Mouse (Mus musculus): ENCODE data around the gene Ccdc103. TPM values are rescaled to one million over a fixed set of nuclear protein-coding genes. Genes with fewer than 3 reads are reported as not detected.

Ccdc103 gene
- not detected in 2 replicates for polyA plus RNA-seq (2012; rRNA removed)

GRCm38 (mm10) chr11:102880585-102881313, at the start of gene Ccdc103, which contains the start of gene Eftud2:
TSS of gene Ccdc103 (plus strand) at chr11:102881204.
TSS of gene Eftud2 (minus strand) at chr11:102880985.
- peak; percentile 68 for TF ChIP-seq POLR2A (IDR thresholded peaks at IDR 0.05; ENCODE audit: low read depth, low read length)
- no peak for TF ChIP-seq CTCF (IDR thresholded peaks at IDR 0.05; ENCODE audit: extremely low read depth, insufficient read length, insufficient replicate concordance, low read depth, low read length)
- Histone ChIP-seq H3K4me3 (ENCODE audit: low read depth, low read length) (peak within 1 kb of the TSS; percentile 85), H3K27me3 (ENCODE audit: control insufficient read depth, insufficient read depth, low read length) (no peaks in the 10 kb centered on the region), H3K27ac (ENCODE audit: insufficient read depth, low read depth, low read length) (peak within 1 kb of the TSS; percentile 89), H3K36me3 (ENCODE audit: control insufficient read depth, insufficient read depth, low read length) (peaks cover 10% of the 10 kb centered on the region), H3K4me1 (ENCODE audit: control insufficient read depth, insufficient read depth, insufficient read length, low read length) (peaks cover 10% of the 10 kb centered on the region; the same call in 1 of the 2 replicates)
- WGBS: under 1% methylated on average over 62 of the region's 62 CpGs

DNA sequence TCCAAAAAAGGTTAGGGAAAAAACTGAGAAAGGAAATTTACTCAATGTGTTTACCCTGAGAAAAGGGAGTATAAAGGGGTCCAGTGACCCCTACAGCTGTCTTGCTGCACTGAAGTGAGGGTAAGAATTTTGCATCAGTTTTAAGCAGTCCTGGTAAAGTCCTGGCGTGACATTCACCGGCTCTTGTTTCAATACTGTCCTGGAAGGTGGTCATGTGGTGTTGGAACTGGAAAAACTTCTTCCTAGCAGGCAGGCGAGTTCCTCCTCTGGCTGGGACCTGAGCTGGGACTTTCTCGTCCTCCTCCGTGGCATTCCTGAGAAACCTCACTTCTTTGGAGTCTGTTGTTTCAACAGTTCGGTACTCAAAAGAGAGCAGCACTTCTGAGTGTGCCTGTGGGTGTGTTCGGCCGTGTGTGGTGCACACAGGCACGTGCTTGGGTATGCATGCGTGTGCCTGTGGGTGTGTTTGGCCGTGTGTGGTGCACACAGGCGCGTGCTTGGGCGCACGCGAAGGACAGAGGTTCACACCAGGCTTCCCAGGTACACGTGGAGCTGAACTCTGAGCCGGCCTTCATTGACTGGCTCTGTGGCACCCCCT, 48.2 kb upstream of the Ccdc103 start:
- Histone ChIP-seq H3K4me3 (ENCODE audit: low read depth, low read length) (no peak overlapping the region), H3K27ac (ENCODE audit: insufficient read depth, low read depth, low read length) (no peak overlapping the region), H3K36me3 (ENCODE audit: control insufficient read depth, insufficient read depth, low read length) (peaks cover 5% of the 10 kb centered on the region; the same call in 1 of the 2 replicates), H3K27me3 (ENCODE audit: control insufficient read depth, insufficient read depth, low read length) (0 out of 2 replicates have a peak, but pooled peaks cover 4% of the 10 kb centered on the region), H3K4me1 (ENCODE audit: control insufficient read depth, insufficient read depth, insufficient read length, low read length) (no peaks in the 10 kb centered on the region; the same call in 1 of the 2 replicates)
- WGBS: 49% methylated on average over 18 of the region's 18 CpGs
- no peak for TF ChIP-seq POLR2A (IDR thresholded peaks at IDR 0.05; ENCODE audit: low read depth, low read length)
- TF ChIP-seq CTCF (IDR thresholded peaks at IDR 0.05; ENCODE audit: extremely low read depth, insufficient read length, insufficient replicate concordance, low read depth, low read length): no peak

DNA sequence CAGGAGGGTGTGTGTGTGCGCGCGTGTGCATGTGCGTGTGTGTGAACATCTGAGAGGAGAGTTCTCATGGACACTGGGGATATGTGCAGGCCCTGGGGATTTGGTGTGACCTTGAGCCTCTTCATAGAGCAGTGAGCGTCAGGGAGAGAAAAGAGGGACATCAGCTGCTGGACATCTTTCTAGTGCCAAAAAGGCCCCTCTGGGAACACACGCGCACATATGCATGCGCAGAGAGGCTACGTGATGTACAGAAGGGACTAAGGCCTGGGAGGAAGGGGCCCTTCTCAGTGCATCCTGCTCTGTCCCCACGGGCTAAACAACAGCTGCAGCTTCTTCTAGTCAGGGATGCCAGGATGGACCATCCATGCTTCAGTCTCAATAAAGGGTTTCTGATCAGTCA, 46.8 kb upstream of the Ccdc103 start:
- TF ChIP-seq CTCF (IDR thresholded peaks at IDR 0.05; ENCODE audit: extremely low read depth, insufficient read length, insufficient replicate concordance, low read depth, low read length): no peak
- TF ChIP-seq POLR2A (IDR thresholded peaks at IDR 0.05; ENCODE audit: low read depth, low read length): no peak
- no peak overlapping the region for H3K4me3 ChIP-seq (ENCODE audit: low read depth, low read length)
- 85% methylated on average over 10 of the region's 10 CpGs for WGBS
- peaks cover 17% of the 10 kb centered on the region for H3K36me3 ChIP-seq (ENCODE audit: control insufficient read depth, insufficient read depth, low read length)
- no peaks in the 10 kb centered on the region; the same call in 1 of the 2 replicates for H3K4me1 ChIP-seq (ENCODE audit: control insufficient read depth, insufficient read depth, insufficient read length, low read length)
- 0 out of 2 replicates have a peak, but pooled peaks cover 4% of the 10 kb centered on the region for H3K27me3 ChIP-seq (ENCODE audit: control insufficient read depth, insufficient read depth, low read length)
- no peak overlapping the region for H3K27ac ChIP-seq (ENCODE audit: insufficient read depth, low read depth, low read length)

DNA sequence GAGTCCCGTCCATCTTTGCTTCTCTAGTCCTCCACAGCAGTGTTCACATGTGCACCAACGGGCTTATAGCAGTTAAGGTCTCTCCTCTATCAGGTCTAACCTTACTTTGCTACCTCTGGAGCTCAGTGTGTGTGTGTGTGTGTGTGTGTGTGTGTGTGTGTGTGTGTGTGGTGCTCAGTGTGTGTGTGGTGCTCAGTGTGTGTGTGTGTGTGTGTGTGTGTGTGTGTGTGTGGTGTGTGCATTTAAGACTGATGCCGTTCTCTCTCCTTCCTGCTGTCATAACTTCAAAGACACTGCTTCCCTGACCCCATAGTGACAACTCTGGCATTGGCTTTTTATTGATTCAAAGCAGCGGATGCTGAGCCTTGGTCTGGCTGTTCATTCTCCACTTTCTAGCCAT, 45.5 kb upstream of the Ccdc103 start, which contains the start of gene Higd1b:
Gene Higd1b (plus strand): TSS at position 301 of the 400 bp plus-strand sequence.
- 0 out of 2 replicates have a peak, but pooled peaks cover 4% of the 10 kb centered on the region for H3K27me3 ChIP-seq (ENCODE audit: control insufficient read depth, insufficient read depth, low read length)
- no peak within 1 kb of the TSS for H3K4me3 ChIP-seq (ENCODE audit: low read depth, low read length)
- TF ChIP-seq CTCF (IDR thresholded peaks at IDR 0.05; ENCODE audit: extremely low read depth, insufficient read length, insufficient replicate concordance, low read depth, low read length) (no peak), POLR2A (IDR thresholded peaks at IDR 0.05; ENCODE audit: low read depth, low read length) (no peak)
- H3K27ac ChIP-seq (ENCODE audit: insufficient read depth, low read depth, low read length): no peak within 1 kb of the TSS
- no peaks in the 10 kb centered on the region; the same call in 1 of the 2 replicates for H3K4me1 ChIP-seq (ENCODE audit: control insufficient read depth, insufficient read depth, insufficient read length, low read length)
- H3K36me3 ChIP-seq (ENCODE audit: control insufficient read depth, insufficient read depth, low read length): peaks cover 25% of the 10 kb centered on the region
- 65% methylated on average over 4 of the region's 4 CpGs for WGBS

DNA sequence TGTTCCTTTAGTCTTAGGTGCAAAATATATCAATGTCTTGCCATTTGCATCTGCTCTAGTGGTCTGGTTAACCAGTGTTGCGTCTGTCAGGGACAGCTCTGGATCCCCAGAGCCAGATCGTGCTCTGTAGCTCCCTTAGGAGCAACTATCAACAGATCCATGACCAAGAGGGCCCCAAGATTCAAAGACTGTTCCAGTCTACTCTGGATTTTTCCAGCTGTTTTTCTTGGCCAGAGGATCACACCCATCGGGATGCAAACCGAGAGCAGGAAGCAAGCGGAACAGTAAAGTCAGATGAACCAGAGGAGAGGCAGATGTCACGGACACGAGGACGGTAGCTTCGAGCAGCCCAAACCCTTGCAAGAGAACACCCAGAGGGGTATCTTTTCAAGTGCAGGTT, 44.9 kb upstream of the Ccdc103 start:
- WGBS: 86% methylated on average over 9 of the region's 9 CpGs
- H3K4me3 ChIP-seq (ENCODE audit: low read depth, low read length): no peak overlapping the region
- no peaks in the 10 kb centered on the region for H3K27me3 ChIP-seq (ENCODE audit: control insufficient read depth, insufficient read depth, low read length)
- H3K27ac ChIP-seq (ENCODE audit: insufficient read depth, low read depth, low read length): no peak overlapping the region
- H3K4me1 ChIP-seq (ENCODE audit: control insufficient read depth, insufficient read depth, insufficient read length, low read length): no peaks in the 10 kb centered on the region
- TF ChIP-seq POLR2A (IDR thresholded peaks at IDR 0.05; ENCODE audit: low read depth, low read length): no peak
- TF ChIP-seq CTCF (IDR thresholded peaks at IDR 0.05; ENCODE audit: extremely low read depth, insufficient read length, insufficient replicate concordance, low read depth, low read length): no peak
- H3K36me3 ChIP-seq (ENCODE audit: control insufficient read depth, insufficient read depth, low read length): peaks cover 30% of the 10 kb centered on the region

DNA sequence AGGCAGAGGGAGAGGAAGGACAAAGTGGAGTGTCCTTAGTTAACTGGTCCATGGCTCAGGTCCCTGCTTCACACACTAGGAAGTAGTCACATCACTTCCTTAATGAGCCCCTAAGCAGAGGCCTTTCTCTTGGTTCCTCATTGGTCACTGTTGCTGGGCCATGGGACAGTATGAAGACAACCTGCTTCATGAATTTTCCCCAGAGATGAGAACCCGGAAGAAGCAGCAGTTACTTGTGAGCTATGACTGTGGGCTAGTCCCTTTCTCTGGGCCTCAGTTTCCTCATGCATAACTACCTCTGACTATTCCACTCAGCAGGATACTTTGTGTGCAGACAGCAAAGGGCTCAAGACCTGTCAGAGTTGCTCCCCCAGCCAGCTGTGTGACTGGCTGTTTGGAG, 43.6 kb upstream of the Ccdc103 start:
- H3K27me3 ChIP-seq (ENCODE audit: control insufficient read depth, insufficient read depth, low read length): no peaks in the 10 kb centered on the region
- TF ChIP-seq CTCF (IDR thresholded peaks at IDR 0.05; ENCODE audit: extremely low read depth, insufficient read length, insufficient replicate concordance, low read depth, low read length) (no peak), POLR2A (IDR thresholded peaks at IDR 0.05; ENCODE audit: low read depth, low read length) (no peak)
- peaks cover 38% of the 10 kb centered on the region for H3K36me3 ChIP-seq (ENCODE audit: control insufficient read depth, insufficient read depth, low read length)
- H3K27ac ChIP-seq (ENCODE audit: insufficient read depth, low read depth, low read length): no peak overlapping the region
- 89% methylated on average over 1 of the region's 1 CpGs for WGBS
- H3K4me3 ChIP-seq (ENCODE audit: low read depth, low read length): no peak overlapping the region
- no peaks in the 10 kb centered on the region for H3K4me1 ChIP-seq (ENCODE audit: control insufficient read depth, insufficient read depth, insufficient read length, low read length)

DNA sequence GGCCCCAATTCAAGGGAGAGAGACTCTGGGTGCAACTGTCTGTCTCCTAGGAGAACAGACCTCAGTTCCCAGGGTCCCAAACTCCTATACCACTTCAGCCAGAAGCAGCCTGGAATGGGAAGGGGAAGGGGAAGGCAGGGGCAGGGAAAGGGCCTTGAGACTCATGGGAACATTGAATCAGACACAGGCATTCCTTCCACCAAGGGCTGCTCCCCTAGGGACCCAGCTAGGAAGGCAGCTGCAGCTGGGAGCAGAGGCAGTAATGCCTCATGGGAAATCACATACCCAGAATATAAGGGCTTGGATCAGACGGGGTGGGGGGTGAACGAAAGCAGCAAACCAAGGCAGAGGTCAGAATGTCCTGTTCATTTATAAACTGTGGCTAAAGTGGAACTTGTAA, 42.9 kb upstream of the Ccdc103 start:
- Histone ChIP-seq H3K4me1 (ENCODE audit: control insufficient read depth, insufficient read depth, insufficient read length, low read length) (no peaks in the 10 kb centered on the region), H3K27ac (ENCODE audit: insufficient read depth, low read depth, low read length) (no peak overlapping the region), H3K27me3 (ENCODE audit: control insufficient read depth, insufficient read depth, low read length) (no peaks in the 10 kb centered on the region), H3K36me3 (ENCODE audit: control insufficient read depth, insufficient read depth, low read length) (peaks cover 43% of the 10 kb centered on the region), H3K4me3 (ENCODE audit: low read depth, low read length) (no peak overlapping the region)
- 94% methylated on average over 2 of the region's 2 CpGs for WGBS
- no peak for TF ChIP-seq CTCF (IDR thresholded peaks at IDR 0.05; ENCODE audit: extremely low read depth, insufficient read length, insufficient replicate concordance, low read depth, low read length)
- no peak for TF ChIP-seq POLR2A (IDR thresholded peaks at IDR 0.05; ENCODE audit: low read depth, low read length)

Data from small intestine, adult 2 months (tissue).